Mouse (Mus musculus): ENCODE results near the gene Fkbp11.

DNA sequence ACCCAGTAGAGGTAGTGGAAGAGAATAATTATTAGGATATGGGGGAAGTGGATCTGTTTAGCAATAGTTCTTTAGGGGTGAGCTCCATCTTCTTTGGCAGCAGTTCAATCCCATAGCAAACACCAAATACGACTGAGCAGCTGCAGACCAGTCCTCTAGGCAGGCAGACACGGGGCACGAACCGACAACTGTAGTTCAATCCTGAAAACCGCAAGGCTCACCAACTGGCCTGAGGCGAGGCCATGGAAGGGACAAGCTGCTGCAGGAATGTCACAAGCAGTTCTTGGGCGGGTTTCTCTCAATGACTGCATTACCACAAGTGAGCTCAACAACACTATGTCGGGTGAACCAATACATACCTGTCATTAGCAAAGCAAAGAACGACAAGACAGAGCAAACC lies 23.7 kb downstream of the Fkbp11 start:
- TF ChIP-seq CTCF (conservative IDR thresholded peaks at IDR 0.05; ENCODE audit: insufficient read depth, insufficient read length, low read depth, low read length) (no peak), POLR2A (IDR thresholded peaks at IDR 0.05; ENCODE audit: low read depth, low read length) (no peak)
